Mouse (Mus musculus) cerebellum, adult 2 months (tissue): Measurements from ENCODE around the gene Stau1. TPM values are rescaled to one million over a fixed set of nuclear protein-coding genes. Genes with fewer than 3 reads are reported as not detected.

Experiments
- DNase-seq, 2 experiments: peaks; one replicate each; pipeline ENCODE4 v3.0.0; 2021
- H3K27ac ChIP-seq: fragments of 200-500 bp; 2 replicates; pipeline ENCODE4 v1.5.1; 2012; ENCODE audit warnings: low read length, control low read depth, inconsistent platforms; ENCODE audit not compliant: insufficient read depth
- H3K27me3 ChIP-seq: fragments of 200-500 bp; 2 replicates; pipeline ENCODE4 v1.6.1; 2012; ENCODE audit warnings: inconsistent platforms, mild to moderate bottlenecking, low read length, moderate library complexity; ENCODE audit not compliant: control insufficient read depth, insufficient read depth
- H3K4me1 ChIP-seq: fragments of 200-500 bp; 2 replicates; pipeline ENCODE4 v1.6.1; 2011; ENCODE audit warnings: low read length; ENCODE audit not compliant: control insufficient read depth, insufficient read depth
- H3K4me3 ChIP-seq: fragments of 200-500 bp; replicated peaks from 2 replicates; pipeline ENCODE3; 2011; ENCODE audit warnings: mild to moderate bottlenecking, low read depth, low read length, control low read depth; ENCODE audit not compliant: insufficient read depth
- CTCF ChIP-seq: fragments of 200-500 bp; IDR thresholded peaks from 2 replicates; pipeline ENCODE4 v1.5.1; 2011; ENCODE audit warnings: low read depth, mild to moderate bottlenecking, control low read depth, low read length, moderate library complexity, borderline replicate concordance; ENCODE audit not compliant: insufficient read depth
- POLR2A ChIP-seq: fragments of 200-500 bp; IDR thresholded peaks from 2 replicates; pipeline ENCODE4 v1.6.1; 2011; ENCODE audit warnings: low read length, control low read depth, borderline replicate concordance; ENCODE audit not compliant: insufficient read depth
- WGBS: fragments of 180-500 bp; shearing (Covaris S2); methylation state at CpG from one replicate; pipeline ENCODE4 v1.1.7; 2018; 5-methylcytosine and 5-hydroxymethylcytosine counted together
- polyA plus RNA-seq: library from polyadenylated mRNA; depleted of rRNA; stranded (reverse); fragments of >200 nt; gene quantifications from 2 replicates; pipeline ENCODE4 v1.2.3, GENCODE M21; 2012

Gene Stau1
- polyA plus RNA-seq, 1 experiment: 54.9 TPM

DNA sequence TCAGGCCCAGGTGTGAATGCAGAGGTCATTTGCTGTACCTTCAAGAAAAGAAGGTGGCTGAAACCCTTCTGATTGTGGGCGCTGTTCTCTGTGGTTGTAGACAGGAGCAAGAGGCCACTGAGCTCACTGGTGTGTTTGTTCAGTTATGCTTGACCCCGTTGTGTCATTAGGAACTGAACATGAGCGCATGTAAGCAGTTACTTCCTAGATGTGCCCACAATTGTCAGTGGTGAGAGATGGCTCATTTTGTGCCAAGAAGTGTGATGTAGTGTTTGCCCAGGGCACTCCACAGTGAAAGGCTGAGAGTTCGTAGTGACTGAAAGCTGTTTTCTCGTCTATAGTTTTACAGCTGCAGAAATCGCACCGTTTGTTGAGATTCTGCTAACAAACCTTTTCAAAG, 60.5 kb downstream of the Stau1 start:
- no peaks in the 10 kb centered on the region for H3K27me3 ChIP-seq
- H3K4me1 ChIP-seq: peaks cover 15% of the 10 kb centered on the region
- H3K4me3 ChIP-seq: no peak overlapping the region
- H3K27ac ChIP-seq: no peak overlapping the region
- DNase-seq: no peak
- 84% methylated on average over 7 of the region's 7 CpGs for WGBS
- TF ChIP-seq CTCF (no peak), POLR2A (no peak)

DNA sequence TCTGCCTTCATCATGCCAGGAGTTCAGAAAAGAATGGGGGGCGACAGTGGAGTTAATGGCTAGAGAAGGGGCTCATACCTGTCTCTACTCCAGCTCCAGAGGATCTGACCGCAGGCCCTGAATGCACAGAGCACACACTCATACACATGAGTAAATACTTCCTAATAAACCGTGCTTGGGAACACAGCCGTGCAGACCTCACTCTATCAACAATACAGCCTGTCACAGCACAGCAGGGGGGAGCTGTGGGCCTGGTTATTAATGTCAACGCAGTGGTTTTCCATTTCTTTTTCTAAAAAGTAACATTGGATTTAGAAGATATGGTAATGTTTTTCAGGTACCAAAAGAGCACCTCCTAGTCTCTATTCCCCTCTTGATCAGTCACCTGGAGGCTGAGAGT, 61.7 kb downstream of the Stau1 start:
- H3K27me3 ChIP-seq: no peaks in the 10 kb centered on the region
- peak in 1 of 2 experiments; percentile 15 for DNase-seq

DNA sequence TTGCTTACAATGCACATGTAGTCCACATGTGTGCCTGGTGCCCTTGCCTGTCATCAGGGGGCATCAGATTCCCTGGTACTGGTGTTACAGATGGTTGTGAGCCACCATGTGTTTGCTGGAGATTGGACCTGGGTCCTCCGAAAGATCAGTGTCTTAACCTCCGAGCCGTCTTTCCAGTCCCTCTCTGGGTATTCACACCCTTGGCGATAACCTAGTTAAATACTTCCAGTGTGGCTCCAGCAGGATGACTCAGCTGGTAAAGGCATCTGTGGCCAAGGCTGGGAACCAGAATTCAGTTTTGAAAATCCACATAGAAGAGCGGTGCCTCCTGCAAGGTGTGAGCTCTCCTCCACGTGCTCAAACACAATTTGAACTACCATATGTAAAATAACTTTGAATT, 62.2 kb downstream of the Stau1 start:
- no peak overlapping the region for H3K27ac ChIP-seq
- TF ChIP-seq CTCF (no peak), POLR2A (no peak)
- DNase-seq: peak in 1 of 2 experiments; percentile 29
- H3K4me1 ChIP-seq: peaks cover 15% of the 10 kb centered on the region
- 34% methylated on average over 6 of the region's 6 CpGs for WGBS
- no peak overlapping the region for H3K4me3 ChIP-seq
- no peaks in the 10 kb centered on the region for H3K27me3 ChIP-seq

More for the DNA sequence above, 61.7 kb downstream of the Stau1 start:
- TF ChIP-seq CTCF: no peak
- no peak for TF ChIP-seq POLR2A
- WGBS: 29% methylated on average over 5 of the region's 5 CpGs
- H3K4me3 ChIP-seq: no peak overlapping the region
- peaks cover 15% of the 10 kb centered on the region for H3K4me1 ChIP-seq
- H3K27ac ChIP-seq: no peak overlapping the region

DNA sequence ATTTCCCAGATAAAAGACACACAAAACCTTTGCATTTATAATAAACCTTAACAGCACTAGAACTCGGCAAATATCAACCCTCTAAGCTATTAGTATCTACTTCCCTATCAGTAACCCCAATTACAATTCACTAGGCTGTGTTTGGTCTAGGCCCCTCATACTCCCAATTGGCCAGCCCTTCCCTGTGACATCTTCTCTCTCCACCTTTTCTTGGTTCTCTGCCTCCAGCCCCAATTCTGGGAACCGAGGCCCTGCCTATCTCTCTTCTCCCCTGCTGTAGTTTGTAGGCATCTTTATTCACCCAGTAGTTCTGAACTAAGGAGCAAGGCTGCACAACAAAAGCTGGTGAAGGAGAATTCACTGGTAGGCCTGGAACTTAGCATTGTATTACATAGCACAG, 72.1 kb downstream of the Stau1 start:
- 88% methylated on average over 2 of the region's 2 CpGs for WGBS
- H3K4me3 ChIP-seq: no peak overlapping the region
- TF ChIP-seq POLR2A: no peak
- TF ChIP-seq CTCF: no peak

DNA sequence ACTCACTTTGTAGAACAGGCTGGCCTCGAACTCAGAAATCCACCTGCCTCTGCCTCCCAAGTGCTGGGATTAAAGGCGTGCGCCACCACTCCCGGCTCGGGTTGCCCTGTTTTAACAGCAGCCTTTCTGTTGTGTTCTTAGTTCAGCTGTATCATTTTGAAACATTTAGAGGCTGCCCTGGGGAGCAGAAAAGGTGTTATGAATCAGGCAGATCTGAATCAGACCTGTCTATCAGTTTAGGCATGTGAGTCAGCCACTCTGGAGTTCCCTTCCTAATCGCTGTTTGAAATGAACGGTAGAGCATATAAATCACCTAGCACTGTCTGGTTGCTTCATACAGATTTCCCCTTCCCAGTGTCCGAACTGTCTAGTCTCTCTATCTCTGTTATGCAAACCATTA, 85.6 kb downstream of the Stau1 start:
- no peaks in the 10 kb centered on the region for H3K27me3 ChIP-seq
- no peak overlapping the region for H3K27ac ChIP-seq
- DNase-seq: no peak
- TF ChIP-seq POLR2A (no peak), CTCF (no peak)
- WGBS: 96% methylated on average over 8 of the region's 8 CpGs
- no peak overlapping the region for H3K4me3 ChIP-seq
- H3K4me1 ChIP-seq: peaks cover 3% of the 10 kb centered on the region; the same call in 1 of the 2 replicates

More for the DNA sequence above, 72.1 kb downstream of the Stau1 start:
- H3K27me3 ChIP-seq: no peaks in the 10 kb centered on the region
- no peak overlapping the region for H3K27ac ChIP-seq
- H3K4me1 ChIP-seq: no peaks in the 10 kb centered on the region
- no peak for DNase-seq

DNA sequence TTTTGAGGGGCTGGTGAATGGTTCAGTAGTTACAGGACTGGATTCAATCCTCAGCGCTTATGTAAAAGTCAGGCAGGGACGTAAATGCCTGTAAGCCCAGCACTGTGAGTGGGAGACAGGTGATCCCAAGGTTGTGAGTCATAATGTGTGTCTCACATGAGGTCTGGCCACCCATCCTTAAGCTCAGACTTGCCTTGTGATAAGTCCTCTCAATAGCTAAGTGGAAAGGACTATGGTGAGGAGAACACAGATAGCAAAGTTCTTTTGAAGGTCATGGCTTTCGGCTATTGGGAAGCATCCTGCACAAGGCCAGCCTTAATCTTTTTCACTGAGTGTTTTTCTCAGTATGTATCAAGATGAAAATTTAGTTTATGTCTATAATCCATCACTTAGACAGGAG, 86.4 kb downstream of the Stau1 start:
- DNase-seq: no peak
- no peaks in the 10 kb centered on the region for H3K27me3 ChIP-seq
- no peak for TF ChIP-seq CTCF
- TF ChIP-seq POLR2A: no peak
- no peak overlapping the region for H3K4me3 ChIP-seq
- WGBS: 88% methylated on average over 3 of the region's 3 CpGs
- H3K4me1 ChIP-seq: peaks cover 3% of the 10 kb centered on the region; the same call in 1 of the 2 replicates
- no peak overlapping the region for H3K27ac ChIP-seq

DNA sequence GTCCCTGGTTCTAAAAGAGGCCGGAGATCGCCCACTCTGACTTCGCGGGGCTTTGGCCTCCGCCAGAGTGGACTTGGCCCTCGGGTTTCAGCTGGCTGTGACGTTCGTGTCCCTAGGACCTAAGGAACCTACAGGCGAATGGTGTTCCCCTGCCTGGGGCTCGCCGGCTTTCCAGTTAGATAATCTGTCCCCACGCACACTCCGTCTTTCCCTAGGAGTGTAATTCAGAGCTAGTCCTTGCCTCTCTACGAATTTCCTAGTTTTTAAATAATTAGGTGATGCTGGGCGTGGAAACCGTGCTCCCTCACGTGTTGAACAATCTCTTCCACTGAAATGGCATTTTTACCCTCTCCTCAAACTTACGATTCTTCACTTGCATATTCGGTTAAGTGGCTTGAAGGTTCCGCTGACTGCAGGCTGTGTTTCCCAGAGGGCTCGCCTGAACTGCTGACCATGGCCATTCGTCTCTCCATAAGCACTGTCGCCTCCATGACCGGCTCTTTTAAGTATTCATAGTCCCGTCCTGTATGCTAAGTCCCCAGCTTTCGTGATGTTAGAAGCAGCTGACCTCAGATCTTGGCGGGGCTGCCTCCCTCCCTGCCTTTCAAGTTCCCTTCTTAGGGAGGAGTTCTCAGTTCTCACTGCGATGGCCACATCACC, 89.4 kb downstream of the Stau1 start:
- H3K27me3 ChIP-seq: no peaks in the 10 kb centered on the region
- peak overlapping the region; percentile 72 for H3K4me3 ChIP-seq
- DNase-seq: peak in 1 of 2 experiments; percentile 27
- H3K4me1 ChIP-seq: peaks cover 3% of the 10 kb centered on the region; the same call in 1 of the 2 replicates
- WGBS: under 1% methylated on average over 28 of the region's 28 CpGs
- peak overlapping the region; percentile 26; the same call in 1 of the 2 replicates for H3K27ac ChIP-seq
- TF ChIP-seq POLR2A: no peak
- TF ChIP-seq CTCF: no peak
